ENCODE assay signal across 8 mouse cellular contexts in genomic region chr5:28317253-28317916, GRCm38 (mm10). TPM values are rescaled to one million over a fixed set of nuclear protein-coding genes. Genes with fewer than 3 reads are reported as not detected.
A peak's percentile ranks its signal among the peaks of the same experiment; 100 is the strongest.
DNase-seq lines count a peak whose midpoint lies in the region; ATAC-seq and TF ChIP-seq lines count a peak whose summit lies in the region.

No protein-coding gene starts in this region.

- H3K36me3 ChIP-seq in spleen, adult 2 months (ENCODE audit: control insufficient read depth, insufficient read depth, low read length), result no peaks in the 10 kb centered on the region
- H3K36me3 ChIP-seq in embryonic facial prominence, embryonic 14.5 days (ENCODE audit: control insufficient read depth, insufficient read depth, low read length), result peaks cover 8% of the 10 kb centered on the region; the same call in 1 of the 2 replicates
- H3K36me3 ChIP-seq in limb, embryonic 10.5 days, result peaks cover 2% of the 10 kb centered on the region; the same call in 1 of the 2 replicates

- TF ChIP-seq CTCF in spleen, adult 2 months (IDR thresholded peaks at IDR 0.05; ENCODE audit: extremely low read depth, insufficient read depth, insufficient read length, insufficient replicate concordance), result no peak

- H3K4me2 ChIP-seq in embryonic facial prominence, embryonic 14.5 days (ENCODE audit: low read depth, low read length), result peak overlapping the region; percentile 75

- TF ChIP-seq POLR2A in spleen, adult 2 months (IDR thresholded peaks at IDR 0.05; ENCODE audit: low read depth, low read length), result no peak

- peak overlapping the region; percentile 99 for H3K9ac ChIP-seq in embryonic facial prominence, embryonic 14.5 days (ENCODE audit: low read depth, low read length)

- H3K27ac ChIP-seq in spleen, adult 2 months (ENCODE audit: insufficient read depth, low read length), result peak overlapping the region; percentile 98
- peak overlapping the region; percentile 100 for H3K27ac ChIP-seq in embryonic facial prominence, embryonic 14.5 days (replicated peaks; ENCODE audit: low read depth, low read length)
- peak overlapping the region; percentile 99 for H3K27ac ChIP-seq in limb, embryonic 10.5 days

- peak overlapping the region; percentile 73 for H3K4me3 ChIP-seq in spleen, adult 2 months (ENCODE audit: extremely low read depth, insufficient read depth, insufficient read length)
- H3K4me3 ChIP-seq in embryonic facial prominence, embryonic 14.5 days (ENCODE audit: low read depth, low read length), result peak overlapping the region; percentile 98
- peak overlapping the region; percentile 97 for H3K4me3 ChIP-seq in limb, embryonic 10.5 days

- DNase-seq in spleen, adult 2 months (ENCODE audit: low read depth in 1 of 2, low spot score in 2 of 2), result no peak
- no peak for DNase-seq in spleen, adult 18-20 months
- no peak for DNase-seq in embryonic facial prominence, embryonic 14.5 days (ENCODE audit: low spot score)
- DNase-seq in limb, embryonic 10.5 days (ENCODE audit: low spot score), result no peak
- peak; percentile 67 for DNase-seq in naive thymus-derived CD4-positive, alpha-beta T cell, adult 2 months (ENCODE audit: low read depth)
- no peak for DNase-seq in gastrocnemius, postnatal 25 days
- no peak for DNase-seq in gastrocnemius, adult 18-20 months (ENCODE audit: low spot score)
- DNase-seq in kidney, postnatal 10 days, result no peak

- peak; percentile 76 for ATAC-seq in embryonic facial prominence, embryonic 14.5 days (ENCODE audit: low read depth)

- no peaks in the 10 kb centered on the region for H3K27me3 ChIP-seq in spleen, adult 2 months (ENCODE audit: control insufficient read depth, insufficient read depth, low read length)
- H3K27me3 ChIP-seq in embryonic facial prominence, embryonic 14.5 days (replicated peaks; ENCODE audit: control insufficient read depth, insufficient read depth, low read length), result no peaks in the 10 kb centered on the region
- no peaks in the 10 kb centered on the region for H3K27me3 ChIP-seq in limb, embryonic 10.5 days (ENCODE audit: low read depth, poor library complexity, severe bottlenecking)

- no peaks in the 10 kb centered on the region for H3K9me3 ChIP-seq in embryonic facial prominence, embryonic 14.5 days (ENCODE audit: control insufficient read depth, low read length)
- no peaks in the 10 kb centered on the region for H3K9me3 ChIP-seq in limb, embryonic 10.5 days (replicated peaks)

- under 1% methylated on average over 60 of the region's 62 CpGs for WGBS in spleen, adult 2 months
- WGBS in embryonic facial prominence, embryonic 14.5 days, result 1% methylated on average over 34 of the region's 62 CpGs
- under 1% methylated on average over 60 of the region's 62 CpGs for WGBS in limb, embryonic 10.5 days

- peaks cover 9% of the 10 kb centered on the region for H3K4me1 ChIP-seq in spleen, adult 2 months (ENCODE audit: control insufficient read depth, insufficient read depth, insufficient read length)
- H3K4me1 ChIP-seq in embryonic facial prominence, embryonic 14.5 days (ENCODE audit: control insufficient read depth, insufficient read depth, low read length), result peaks cover 22% of the 10 kb centered on the region
- H3K4me1 ChIP-seq in limb, embryonic 10.5 days, result peaks cover 15% of the 10 kb centered on the region

RNA-seq across cellular contexts. Expression of gene Rbm33, which starts 0.5 kb away (rescaled TPM):
- polyA plus RNA-seq in spleen, adult 2 months (2012; rRNA removed), result 33.3 and 44.0 TPM in 2 replicates
- polyA plus RNA-seq in embryonic facial prominence, embryonic 14.5 days (2014; fragmentation: Nextera tagmentation; extraction: Ambion mirVana), result 15.0 and 15.7 TPM in 2 replicates
- polyA plus RNA-seq in limb, embryonic 10.5 days (2016; fragmentation: Nextera tagmentation; extraction: Ambion mirVana), result 13.5 and 16.1 TPM in 2 replicates
- total RNA-seq in gastrocnemius, postnatal 25 days (2021), result 10 to 100 TPM; 29.4 to 29.9 TPM
- total RNA-seq in gastrocnemius, adult 18-20 months (2021), result 10 to 100 TPM; 32.2 to 37.0 TPM
